Mouse (Mus musculus) heart, postnatal 0 days (tissue): ENCODE data around the gene Rab4a.

ENCODE experiments used
- CTCF ChIP-seq: IDR thresholded peaks from 2 replicates; pipeline ENCODE4 v1.5.1; 2016; ENCODE audit warnings: antibody characterized with exemption, control low read depth, low read depth
- EP300 ChIP-seq: IDR thresholded peaks from 2 replicates; pipeline ENCODE4 v1.6.1; 2016; ENCODE audit warnings: antibody characterized with exemption, low read depth

DNA sequence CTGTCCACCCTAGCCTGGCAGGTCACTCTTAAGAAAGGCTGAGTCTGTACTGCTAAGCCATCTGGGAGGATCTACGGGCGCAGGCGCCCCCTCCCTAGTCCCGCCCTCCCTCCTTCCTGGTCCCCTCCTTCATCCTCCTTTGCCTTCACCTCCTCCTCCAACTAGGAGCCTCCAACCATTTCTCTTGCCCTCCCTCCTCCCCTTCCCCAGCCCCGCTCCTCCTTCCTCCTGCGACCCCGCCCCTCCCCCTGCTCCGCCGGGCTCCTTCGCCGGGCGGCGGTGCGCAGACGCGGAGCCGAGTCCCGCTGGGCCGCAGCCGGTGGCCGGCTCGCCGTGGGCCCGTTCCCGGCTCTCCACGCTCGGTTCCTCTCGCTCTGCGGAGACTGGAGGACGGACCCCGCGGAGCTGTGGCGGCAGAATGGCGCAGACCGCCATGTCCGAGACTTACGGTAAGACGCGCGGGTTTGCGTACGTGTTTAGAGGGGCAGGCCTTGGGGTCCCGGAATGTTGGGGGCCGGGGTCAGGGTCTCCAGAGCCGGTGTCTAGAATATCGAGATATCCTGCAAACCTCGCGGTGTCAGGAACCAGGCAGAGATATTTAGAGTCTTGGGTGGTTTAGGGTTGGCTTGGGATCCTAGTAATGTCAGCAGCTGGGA is at the start of gene Rab4a:
- TF ChIP-seq CTCF: no peak
- no peak for TF ChIP-seq EP300
